Mouse (Mus musculus) liver, embryonic 14.5 days (tissue): Measurements from ENCODE around the gene Pdcl3. TPM values are rescaled to one million over a fixed set of nuclear protein-coding genes. Genes with fewer than 3 reads are reported as not detected.

Experiments used
- ATAC-seq: fragments of 200-750 bp; cut with Nextera tagmentation; 2 replicates; pipeline ENCODE4 v1.8.0; 2017; ENCODE audit warnings: moderate number of reproducible peaks, mild to moderate bottlenecking, moderate library complexity; ENCODE audit not compliant: insufficient read depth
- DNase-seq, 3 experiments: peaks; one replicate each; pipeline ENCODE4 v3.0.0-alpha.2; 2012 to 2013; ENCODE audit warnings: low read depth in 3 of 3, low spot score in 3 of 3
- H3K27ac ChIP-seq: fragments of 300-500 bp; sonication (generic); 2 replicates; pipeline ENCODE4 v1.5.1; 2014; ENCODE audit warnings: moderate library complexity, mild to moderate bottlenecking, control low read depth, inconsistent platforms
- H3K27me3 ChIP-seq: fragments of 300-500 bp; sonication (generic); 2 replicates; pipeline ENCODE4 v1.6.1; 2014; ENCODE audit warnings: mild to moderate bottlenecking, low read length, moderate library complexity; ENCODE audit not compliant: control insufficient read depth, insufficient read depth
- H3K36me3 ChIP-seq: fragments of 300-500 bp; sonication (generic); replicated peaks from 2 replicates; pipeline ENCODE4 v1.6.1; 2014; ENCODE audit warnings: low read depth; ENCODE audit not compliant: control insufficient read depth, insufficient read depth
- H3K4me1 ChIP-seq, 2 experiments: fragments of 200-500 bp in 1 of 2; fragments of 300-500 bp in 1 of 2; sonication (generic) in 1 of 2; replicated peaks; 2 replicates each; pipeline ENCODE4 v1.6.1; 2012 to 2014; ENCODE audit warnings: antibody characterized with exemption in 1 of 2, inconsistent platforms in 1 of 2, low read length in 1 of 2; ENCODE audit not compliant: control insufficient read depth in 2 of 2, insufficient read depth in 2 of 2
- H3K4me2 ChIP-seq: fragments of 300-500 bp; sonication (generic); 2 replicates; pipeline ENCODE4 v1.6.1; 2014; ENCODE audit warnings: low read depth, mild to moderate bottlenecking, control low read depth, moderate library complexity
- H3K4me3 ChIP-seq, 2 experiments: fragments of 200-500 bp in 1 of 2; fragments of 300-500 bp in 1 of 2; sonication (generic) in 1 of 2; 2 replicates each; pipeline ENCODE4 v1.5.1; 2012 to 2014; ENCODE audit warnings: low read depth in 2 of 2, low read length in 2 of 2, mild to moderate bottlenecking in 2 of 2, control low read depth in 1 of 2, inconsistent platforms in 1 of 2, moderate library complexity in 1 of 2; ENCODE audit not compliant: insufficient read depth in 1 of 2
- H3K9ac ChIP-seq: fragments of 300-500 bp; sonication (generic); replicated peaks from 2 replicates; pipeline ENCODE4 v1.6.1; 2014; ENCODE audit warnings: mild to moderate bottlenecking, control low read depth, moderate library complexity
- H3K9me3 ChIP-seq: fragments of 300-500 bp; sonication (generic); 2 replicates; pipeline ENCODE4 v1.6.1; 2016; ENCODE audit warnings: low read length, mixed read lengths; ENCODE audit not compliant: control insufficient read depth
- CTCF ChIP-seq: IDR thresholded peaks from 2 replicates; pipeline ENCODE4 v1.5.1; 2016; ENCODE audit warnings: antibody characterized with exemption, low read depth, control low read depth
- EP300 ChIP-seq: IDR thresholded peaks from 2 replicates; pipeline ENCODE4 v1.6.1; 2016; ENCODE audit warnings: antibody characterized with exemption, low read depth
- WGBS: fragments of 180-500 bp; shearing (Covaris S2); extraction: QIAGEN DNeasy Blood & Tissue Kit; methylation state at CpG from one replicate; pipeline ENCODE4 v1.1.7; 2014; ENCODE audit not compliant: insufficient replicate concordance; 5-methylcytosine and 5-hydroxymethylcytosine counted together
- polyA plus RNA-seq, 2 experiments: library from polyadenylated mRNA; depleted of rRNA in 1 of 2; stranded (reverse) in 1 of 2; unstranded in 1 of 2; fragments of >200 nt; fragmentation: Nextera tagmentation in 1 of 2; extraction: Ambion mirVana in 1 of 2; gene quantifications; 2 replicates each; pipeline versions ENCODE4 v1.2.1 to v1.2.3; 2012 to 2014

Pdcl3 gene
- polyA plus RNA-seq, 2 experiments = 24.1 to 36.3 TPM

DNA sequence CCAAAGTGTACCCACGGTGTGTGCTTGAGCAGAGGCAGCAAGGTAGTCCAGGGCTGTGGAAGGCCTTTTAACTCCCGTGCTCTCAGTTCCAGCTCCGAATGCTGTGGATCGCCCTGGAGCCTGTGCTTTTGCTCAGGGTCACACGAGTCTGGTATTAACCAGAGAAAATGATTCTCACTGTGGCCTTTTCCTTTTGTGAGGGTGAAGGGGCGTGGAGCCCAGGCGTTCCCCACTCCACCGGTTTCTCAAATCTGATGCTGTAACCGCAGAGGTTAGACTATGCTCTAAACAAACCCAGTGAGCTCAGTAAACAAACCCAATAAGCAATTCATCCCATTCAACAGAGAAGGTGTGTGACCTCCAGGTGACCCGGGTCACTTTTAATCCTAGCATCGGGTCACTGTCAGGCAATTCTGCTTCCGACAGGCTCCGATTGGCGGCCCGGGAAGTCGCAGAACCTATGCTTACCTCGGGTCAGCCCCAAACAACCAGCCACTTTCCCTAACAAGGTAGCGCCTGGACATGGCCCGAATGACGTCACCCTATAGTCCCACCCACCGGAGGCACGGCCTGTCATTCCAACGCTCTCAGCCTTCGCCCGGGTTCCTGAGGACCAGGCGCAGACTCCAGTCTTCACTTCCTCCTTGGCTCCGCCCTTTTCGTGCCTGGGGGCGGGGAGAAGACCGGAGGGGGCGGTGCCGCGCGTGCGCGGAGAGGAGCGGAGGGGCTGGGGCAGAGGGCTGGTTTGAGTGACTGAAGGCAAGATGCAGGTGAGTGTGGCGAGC, 1.9 kb downstream of the Pdcl3 start:
- DNase-seq (peak; percentile 86 to 91 (median 87)), ATAC-seq (peak; percentile 98)
- TF ChIP-seq EP300 (no peak), CTCF (0 out of 2 replicates have a peak, but pooled peaks have one; percentile 2)
- 4% methylated on average over 38 of the region's 38 CpGs for WGBS
- Histone ChIP-seq H3K9me3 (no peaks in the 10 kb centered on the region), H3K36me3 (no peaks in the 10 kb centered on the region), H3K4me3 (peak overlapping the region; percentile 68 to 77), H3K4me2 (peak overlapping the region; percentile 75), H3K4me1 (peaks cover 0 to 9% of the 10 kb centered on the region in 2 experiments; a peak in 2 of 4 replicates), H3K27me3 (no peaks in the 10 kb centered on the region), H3K27ac (no peak overlapping the region), H3K9ac (peak overlapping the region; percentile 63)

DNA sequence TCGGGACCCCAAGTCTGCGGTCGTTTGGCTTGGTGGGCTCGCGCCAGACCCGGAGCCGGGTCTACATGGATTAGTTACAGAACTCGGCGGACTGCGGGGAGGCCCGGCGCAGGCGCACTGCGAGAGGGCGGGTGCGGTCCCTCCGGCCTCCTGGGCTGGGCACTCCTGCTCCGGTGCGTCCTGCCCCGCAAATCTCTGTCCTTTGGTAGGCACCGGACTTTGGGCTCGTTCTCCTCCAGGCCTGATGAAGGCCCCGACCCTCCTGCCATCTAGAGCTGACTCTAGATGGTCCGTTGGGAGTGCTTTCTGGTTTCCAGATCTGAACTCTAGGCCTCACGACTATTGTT, 2.4 kb downstream of the Pdcl3 start:
- no peak overlapping the region for H3K27ac ChIP-seq
- H3K4me2 ChIP-seq = peak overlapping the region; percentile 75
- peaks cover 0 to 9% of the 10 kb centered on the region in 2 experiments; a peak in 2 of 4 replicates for H3K4me1 ChIP-seq
- under 1% methylated on average over 25 of the region's 25 CpGs for WGBS
- H3K36me3 ChIP-seq = no peaks in the 10 kb centered on the region
- peak overlapping the region; percentile 63 for H3K9ac ChIP-seq
- ATAC-seq = peak; percentile 89
- no peaks in the 10 kb centered on the region for H3K9me3 ChIP-seq
- DNase-seq = no peak
- H3K27me3 ChIP-seq = no peaks in the 10 kb centered on the region
- H3K4me3 ChIP-seq = peak overlapping the region; percentile 68 to 77
- TF ChIP-seq EP300 (no peak), CTCF (no peak)

DNA sequence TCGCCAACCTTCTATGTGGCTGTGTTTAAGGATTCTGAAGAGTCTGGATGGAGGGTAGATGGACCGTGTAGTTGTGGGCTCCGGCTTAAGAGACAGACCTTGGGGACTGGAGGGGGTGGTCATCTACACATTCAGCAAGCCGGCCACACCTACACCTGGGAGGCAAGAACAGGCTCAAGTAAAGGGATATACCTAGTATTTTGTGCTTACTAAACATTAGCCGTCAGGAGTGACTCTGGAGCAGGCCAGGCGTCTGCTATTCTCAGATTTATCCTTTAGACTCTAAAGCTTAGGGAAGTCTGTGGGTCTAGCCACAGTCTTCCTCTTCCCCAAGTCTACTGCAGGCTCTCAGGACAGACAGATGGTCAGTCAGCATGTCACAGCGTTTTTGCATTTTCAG, 2.9 kb downstream of the Pdcl3 start:
- Histone ChIP-seq H3K9ac (no peak overlapping the region; the same call in 1 of the 2 replicates), H3K4me1 (peaks cover 0 to 9% of the 10 kb centered on the region in 2 experiments; a peak in 2 of 4 replicates), H3K27ac (no peak overlapping the region), H3K36me3 (no peaks in the 10 kb centered on the region), H3K9me3 (no peaks in the 10 kb centered on the region), H3K4me3 (peak overlapping the region; percentile 68 to 77), H3K4me2 (peak overlapping the region; percentile 75), H3K27me3 (no peaks in the 10 kb centered on the region)
- DNase-seq (peak in 1 of 3 experiments; percentile 4), ATAC-seq (no peak)
- WGBS = 25% methylated on average over 7 of the region's 7 CpGs
- TF ChIP-seq EP300 (no peak), CTCF (no peak)

- Histone ChIP-seq H3K9me3 (no peaks in the 10 kb centered on the region), H3K4me1 (peaks cover 0 to 5% of the 10 kb centered on the region in 2 experiments; a peak in 1 of 4 replicates), H3K27me3 (no peaks in the 10 kb centered on the region), H3K4me3 (no peak overlapping the region), H3K27ac (no peak overlapping the region), H3K4me2 (no peak overlapping the region), H3K9ac (no peak overlapping the region), H3K36me3 (no peaks in the 10 kb centered on the region; the same call in 1 of the 2 replicates)
- ATAC-seq = no peak
- WGBS = 73% methylated on average over 3 of the region's 3 CpGs
- TF ChIP-seq CTCF = no peak
- TF ChIP-seq EP300 = no peak
- DNase-seq = no peak
Observed at GRCm38 (mm10) chr1:38992365-38992764, 7.0 kb downstream of the Pdcl3 start.

GRCm38 (mm10) chr1:39001106-39001505, 15.7 kb downstream of the Pdcl3 start:
- Histone ChIP-seq H3K9me3 (no peaks in the 10 kb centered on the region), H3K4me2 (no peak overlapping the region), H3K4me1 (no peaks in the 10 kb centered on the region), H3K9ac (no peak overlapping the region), H3K27me3 (no peaks in the 10 kb centered on the region), H3K4me3 (no peak overlapping the region), H3K27ac (no peak overlapping the region), H3K36me3 (no peaks in the 10 kb centered on the region)
- TF ChIP-seq CTCF = peak; percentile 78
- no peak for TF ChIP-seq EP300
- 13% methylated on average over 5 of the region's 5 CpGs for WGBS
- DNase-seq (peak; percentile 23 to 37 (median 31)), ATAC-seq (no peak)
